Mouse (Mus musculus): ENCODE results near the gene Ccs.

GRCm38 (mm10) chr19:4865147-4865546 lies 26.0 kb upstream of the Ccs start:
- TF ChIP-seq CTCF (IDR thresholded peaks at IDR 0.05; ENCODE audit: low read depth) = no peak
- TF ChIP-seq EP300 (IDR thresholded peaks at IDR 0.05; ENCODE audit: low read depth) = no peak

Measured in liver, postnatal 0 days (tissue).